1 mouse cellular context compared by ENCODE assay signal in the genomic region with DNA sequence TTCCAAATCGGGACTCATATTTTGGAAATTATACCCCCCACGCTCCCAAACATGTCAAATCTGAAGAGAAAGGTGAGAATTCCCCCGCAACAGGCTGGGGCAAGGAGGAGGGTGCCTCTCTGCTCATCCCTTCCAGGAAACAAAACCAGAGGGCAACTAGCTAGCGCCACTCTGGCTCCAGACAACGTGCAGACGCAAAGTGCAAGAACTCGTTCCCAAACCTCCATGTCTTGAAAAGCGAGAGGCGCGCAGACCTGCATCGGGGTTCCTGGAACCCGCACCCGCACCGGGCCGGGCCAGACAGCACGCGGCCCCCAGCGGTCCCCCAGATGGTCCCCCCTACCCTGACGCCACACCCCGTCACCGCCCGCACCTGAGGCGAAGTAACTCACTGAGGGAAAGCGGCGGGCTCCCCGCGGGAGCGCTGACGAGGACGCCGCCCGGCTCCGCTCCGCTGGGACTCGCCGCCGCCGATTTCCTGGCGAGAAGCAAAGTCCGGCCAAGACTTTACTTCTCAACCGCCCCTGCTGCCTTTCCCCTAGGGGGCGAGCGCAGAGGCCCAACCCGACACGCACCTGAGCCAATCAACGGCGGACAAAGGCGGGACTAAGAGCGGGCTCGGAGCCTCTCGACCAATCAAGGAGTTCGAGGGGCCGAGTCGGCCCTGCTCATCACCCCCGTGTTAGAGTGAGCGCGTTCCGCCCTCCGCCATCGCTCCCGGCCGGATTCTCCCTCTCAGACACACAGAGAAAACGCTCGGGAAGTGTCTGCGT.
TF ChIP-seq lines count a peak whose summit lies in the region.

A gene (minus strand): TSS at position 561 of the 773 bp plus-strand sequence.

TF ChIP-seq in MEL, 35 proteins besides CTCF, POLR2A, EP300 and RAD21 (continued from another document):
- TF ChIP-seq POLR2AphosphoS5 (IDR thresholded peaks at IDR 0.05; ENCODE audit: borderline replicate concordance, low read depth, low read length), result no peak
- TF ChIP-seq KAT2A (conservative IDR thresholded peaks at IDR 0.05; ENCODE audit: low read depth, low read length), result no peak
- TF ChIP-seq ZC3H11A (IDR thresholded peaks at IDR 0.05; ENCODE audit: low read depth, low read length), result no peak
- TF ChIP-seq ZNF384 (IDR thresholded peaks at IDR 0.05; ENCODE audit: low read depth, low read length), result no peak
- TF ChIP-seq RCOR1 (IDR thresholded peaks at IDR 0.05; ENCODE audit: low read depth, low read length), result no peak
- TF ChIP-seq MAFK (IDR thresholded peaks at IDR 0.05; ENCODE audit: borderline replicate concordance, low read depth, low read length), result no peak
- peak; percentile 28; the same call in 1 of the 2 replicates for TF ChIP-seq ZMIZ1 (IDR thresholded peaks at IDR 0.05; ENCODE audit: low read depth, low read length)
- 0 out of 2 replicates have a peak, but pooled peaks have one; percentile 5 for TF ChIP-seq ETS1 (IDR thresholded peaks at IDR 0.05; ENCODE audit: low read depth, low read length)
- TF ChIP-seq GATA1 (IDR thresholded peaks at IDR 0.05; ENCODE audit: low read depth, low read length), result no peak
- TF ChIP-seq SIN3A (IDR thresholded peaks at IDR 0.05; ENCODE audit: low read length), result peak; percentile 53
- no peak; the same call in 1 of the 2 replicates for TF ChIP-seq NRF1 (IDR thresholded peaks at IDR 0.05; ENCODE audit: insufficient read depth, low read depth, low read length, poor library complexity, severe bottlenecking)
- no peak for TF ChIP-seq MYC (IDR thresholded peaks at IDR 0.05; ENCODE audit: low read depth, low read length)
- no peak for TF ChIP-seq MYB (IDR thresholded peaks at IDR 0.05; ENCODE audit: low read depth, low read length)
- peak; percentile 35 for TF ChIP-seq MXI1 (IDR thresholded peaks at IDR 0.05; ENCODE audit: low read depth, low read length)
- no peak for TF ChIP-seq E2F4 (IDR thresholded peaks at IDR 0.05; ENCODE audit: borderline replicate concordance, low read depth, low read length)
